Mouse (Mus musculus): Measurements from ENCODE around the gene Panx2.

DNA sequence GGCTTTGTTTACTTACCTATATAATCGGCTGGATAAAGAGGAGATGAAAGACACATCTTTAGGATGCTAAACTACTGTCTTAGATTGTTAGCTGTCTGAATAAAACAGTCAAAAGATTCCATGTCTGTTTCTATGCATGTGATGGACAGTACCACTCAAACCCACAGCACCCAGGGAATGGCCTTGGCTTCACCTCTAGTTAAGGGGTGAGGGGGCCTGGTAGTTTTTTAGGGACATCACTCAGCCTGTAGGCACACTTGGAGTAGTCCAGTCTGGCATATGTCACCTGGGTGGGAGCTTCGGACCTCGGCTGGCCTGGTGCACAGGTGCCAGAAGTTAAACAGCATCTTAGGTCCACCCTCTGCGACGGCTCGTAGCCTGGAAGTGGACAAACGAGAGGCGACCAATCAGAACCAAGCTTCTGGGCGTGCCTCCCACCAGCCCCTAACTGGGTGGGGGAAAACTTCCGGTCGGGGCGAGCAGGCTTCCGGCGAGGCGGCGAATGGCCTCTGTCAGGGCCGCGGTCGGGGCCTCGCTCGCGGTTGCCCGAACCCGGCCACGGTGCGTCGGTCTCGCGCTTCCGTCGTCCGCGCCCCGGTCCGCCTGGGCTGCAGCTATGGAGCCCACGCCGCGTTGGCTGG lies 29.2 kb downstream of the Panx2 start, which contains the start of gene Selenoo:
- TF ChIP-seq CTCF (IDR thresholded peaks at IDR 0.05; ENCODE audit: low read depth, low read length) = no peak
- no peak for TF ChIP-seq GATA1 (IDR thresholded peaks at IDR 0.05; ENCODE audit: borderline replicate concordance, low read length)
- no peak for TF ChIP-seq POLR2AphosphoS5 (IDR thresholded peaks at IDR 0.05; ENCODE audit: insufficient replicate concordance, low read depth, low read length)
